Mouse (Mus musculus) cerebellum, adult 11-12 months (tissue): Measurements from ENCODE around the gene Usp49.
"Not testable (repeated sequence)": the region's sequence is repeated elsewhere in the genome, so short reads cannot be mapped to it uniquely, and the experiment has no call there.

ENCODE experiments used
- DNase-seq: peaks from one replicate; pipeline ENCODE4 v3.0.0; 2022

Usp49 gene

GRCm38 (mm10) chr17:47651953-47652352 lies 21.5 kb downstream of the Usp49 start:
- DNase-seq, result no peak

- DNase-seq, result not testable (repeated sequence)
These were observed 23.9 kb downstream of the Usp49 start for GRCm38 (mm10) chr17:47654346-47654745.

GRCm38 (mm10) chr17:47655697-47656096 lies 25.2 kb downstream of the Usp49 start:
- no peak for DNase-seq

GRCm38 (mm10) chr17:47657901-47658300 lies 27.4 kb downstream of the Usp49 start:
- DNase-seq, result no peak

GRCm38 (mm10) chr17:47658741-47659243 lies 28.3 kb downstream of the Usp49 start:
- DNase-seq, result no peak

GRCm38 (mm10) chr17:47663009-47663713 lies 32.7 kb downstream of the Usp49 start:
- no peak for DNase-seq

- DNase-seq, result no peak
These were observed 34.0 kb downstream of the Usp49 start for GRCm38 (mm10) chr17:47664474-47664873.

- DNase-seq, result no peak
These were observed 38.7 kb downstream of the Usp49 start for GRCm38 (mm10) chr17:47669166-47669565.

GRCm38 (mm10) chr17:47671988-47672310 lies 41.5 kb downstream of the Usp49 start:
- DNase-seq, result no peak

- peak; percentile 42 for DNase-seq
These were observed 42.0 kb downstream of the Usp49 start for GRCm38 (mm10) chr17:47672311-47673111.

- DNase-seq, result peak; percentile 45
These were observed 46.1 kb downstream of the Usp49 start for GRCm38 (mm10) chr17:47676581-47676980.

- no peak for DNase-seq
These were observed 47.7 kb downstream of the Usp49 start for GRCm38 (mm10) chr17:47678238-47678637.

GRCm38 (mm10) chr17:47678702-47679101 lies 48.2 kb downstream of the Usp49 start:
- DNase-seq, result no peak

- no peak for DNase-seq
These were observed 52.3 kb downstream of the Usp49 start for GRCm38 (mm10) chr17:47682836-47683235.

- DNase-seq, result peak; percentile 96
These were observed 57.2 kb downstream of the Usp49 start for GRCm38 (mm10) chr17:47687409-47688343.

GRCm38 (mm10) chr17:47688344-47688607 lies 57.8 kb downstream of the Usp49 start, which contains the start of gene Tomm6:
TSS of gene Tomm6 (minus strand) at chr17:47688386.
- DNase-seq, result no peak

GRCm38 (mm10) chr17:47688608-47689575 lies 58.4 kb downstream of the Usp49 start, which contains the start of gene Frs3:
TSS of gene Frs3 (plus strand) at chr17:47689030.
- DNase-seq, result peak; percentile 83

GRCm38 (mm10) chr17:47689894-47690293 lies 59.4 kb downstream of the Usp49 start:
- DNase-seq, result peak; percentile 57

GRCm38 (mm10) chr17:47691650-47692049 lies 61.2 kb downstream of the Usp49 start:
- no peak for DNase-seq

- DNase-seq, result peak; percentile 54
These were observed 63.4 kb downstream of the Usp49 start for GRCm38 (mm10) chr17:47693671-47694441.

- no peak for DNase-seq
These were observed 63.8 kb downstream of the Usp49 start, which contains the start of gene Gm21981 for GRCm38 (mm10) chr17:47694442-47694502. TSS of gene Gm21981 (minus strand) at chr17:47694455.
